In the genomic region with DNA sequence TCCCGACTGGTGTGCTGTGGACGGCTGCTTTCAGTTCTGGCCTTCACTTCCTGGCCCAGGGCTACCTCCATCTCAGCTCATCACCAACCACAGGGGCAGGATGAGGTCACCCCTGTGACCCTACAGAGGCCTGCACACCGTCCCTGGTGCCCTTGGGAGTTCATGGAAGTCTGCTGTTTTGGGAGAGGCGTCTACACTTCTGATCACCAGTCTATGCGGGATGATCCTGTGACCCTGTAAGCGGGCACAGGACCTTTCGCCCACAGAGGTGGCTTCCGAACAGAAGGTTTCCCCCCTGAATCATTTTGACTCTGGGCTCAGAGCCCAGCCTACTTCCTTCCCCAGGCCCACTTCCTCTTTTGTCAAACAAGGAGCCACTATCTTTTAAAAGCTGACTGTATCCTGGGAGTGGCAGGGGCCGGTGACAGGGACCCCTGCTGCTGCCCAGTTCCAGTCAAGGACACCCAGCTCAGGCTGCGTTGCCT, we compare ENCODE assay signal across 10 mouse cellular contexts. TPM values are rescaled to one million over a fixed set of nuclear protein-coding genes. Genes with fewer than 3 reads are reported as not detected.
DNase-seq lines count a peak whose midpoint lies in the region; ATAC-seq and TF ChIP-seq lines count a peak whose summit lies in the region.
"Had no signal": no experiment of that assay in that cellular context is flagged by ENCODE, and none has a peak within 500 bp of the region (broad histone marks: within the 10 kb centered on the region; RNA-seq: fewer than 3 reads in every experiment).

No protein-coding gene starts in this region.

- no peak overlapping the region for H3K9ac ChIP-seq in forebrain, postnatal 0 days

- H3K4me2 ChIP-seq in forebrain, postnatal 0 days (ENCODE audit: low read depth), result no peak overlapping the region

- no peak overlapping the region for H3K27ac ChIP-seq in forebrain, postnatal 0 days (ENCODE audit: low read depth, low read length)
- H3K27ac ChIP-seq: kidney, postnatal 0 days had no signal

- peak overlapping the region; percentile 57; the same call in 1 of the 2 replicates for H3K4me3 ChIP-seq in G1E (ENCODE audit: low read depth, low read length)
- H3K4me3 ChIP-seq in forebrain, postnatal 0 days (ENCODE audit: low read depth, low read length), result no peak overlapping the region

- no peaks in the 10 kb centered on the region for H3K27me3 ChIP-seq in G1E (ENCODE audit: insufficient read depth, low read length)
- H3K27me3 ChIP-seq in forebrain, postnatal 0 days (ENCODE audit: insufficient read depth, low read length), result no peaks in the 10 kb centered on the region

- peaks cover 24% of the 10 kb centered on the region for H3K4me1 ChIP-seq in G1E (ENCODE audit: insufficient read depth, low read depth, low read length)
- no peaks in the 10 kb centered on the region for H3K4me1 ChIP-seq in forebrain, postnatal 0 days (ENCODE audit: insufficient read depth)

- TF ChIP-seq CTCF in G1E (IDR thresholded peaks at IDR 0.05; ENCODE audit: low read depth, low read length), result no peak
- no peak for TF ChIP-seq CTCF in forebrain, postnatal 0 days (IDR thresholded peaks at IDR 0.05; ENCODE audit: low read depth)

- DNase-seq in 3134 (ENCODE audit: extremely low read depth, insufficient read length, low spot score) (peak; percentile 51), G1E (ENCODE audit: low spot score) (peak; percentile 82)
- peak; percentile 68 for DNase-seq in induced T-regulatory cell, adult 2 months (ENCODE audit: low read depth)
- no peak for DNase-seq in frontal cortex, postnatal 10 days (ENCODE audit: low spot score in 2 of 2)
- DNase-seq in forebrain, postnatal 0 days, result no peak
- no peak for DNase-seq in gastrocnemius, postnatal 25 days
- DNase-seq in cerebellum, postnatal 14 days, result no peak

- no peaks in the 10 kb centered on the region for H3K9me3 ChIP-seq in G1E (replicated peaks)
- H3K9me3 ChIP-seq in forebrain, postnatal 0 days (ENCODE audit: low read length), result no peaks in the 10 kb centered on the region

- H3K36me3 ChIP-seq in G1E (replicated peaks), result no peaks in the 10 kb centered on the region
- no peaks in the 10 kb centered on the region for H3K36me3 ChIP-seq in forebrain, postnatal 0 days (ENCODE audit: insufficient read depth)

- peak; percentile 85 for ATAC-seq in G1E (ENCODE audit: extremely low read depth, insufficient number of reproducible peaks, low FRiP score, poor library complexity, severe bottlenecking)
- ATAC-seq in megakaryocyte, adult 5-6 weeks (ENCODE audit: poor library complexity, severe bottlenecking), result peak; percentile 85
- no peak for ATAC-seq in forebrain, postnatal 0 days

- 70% methylated on average over 10 of the region's 10 CpGs for WGBS in forebrain, postnatal 0 days

RNA-seq across cellular contexts. Expression of a gene that starts 10.1 kb away (rescaled TPM):
- total RNA-seq in G1E (2014; fragmentation: Nextera tagmentation) (1.7 and 4.1 TPM in 2 replicates), G1E (2017) (2.3 and 2.8 TPM in 2 replicates)
- polyA plus RNA-seq in G1E (2012), result 2.2 and 3.2 TPM in 2 replicates
- 0.47 and 0.75 TPM in 2 replicates for total RNA-seq in megakaryocyte, adult 5-6 weeks (2015)
- 0.18 and 0.28 TPM in 2 replicates for total RNA-seq in megakaryocyte, adult 5-6 weeks (2017)
- not detected in 2 replicates for total RNA-seq in forebrain, postnatal 0 days (2014; rRNA removed)
- polyA plus RNA-seq in forebrain, postnatal 0 days (2015; fragmentation: Nextera tagmentation; extraction: Ambion mirVana), result 0.53 and 0.84 TPM in 2 replicates
- not detected for total RNA-seq in gastrocnemius, postnatal 25 days (2021)
- polyA plus RNA-seq: kidney, postnatal 0 days had no signal

RNA-seq across cellular contexts. Expression of a gene that starts 16.6 kb away (rescaled TPM):
- total RNA-seq in G1E (2014; fragmentation: Nextera tagmentation) (not detected in 2 replicates), G1E (2017) (0.05 TPM in 1 of 2 replicates, not detected in the other)
- not detected in 2 replicates for polyA plus RNA-seq in G1E (2012)
- total RNA-seq in megakaryocyte, adult 5-6 weeks (2015), result 1.2 and 1.3 TPM in 2 replicates
- 1.6 and 2.4 TPM in 2 replicates for total RNA-seq in megakaryocyte, adult 5-6 weeks (2017)
- total RNA-seq in forebrain, postnatal 0 days (2014; rRNA removed), result not detected in 2 replicates
- polyA plus RNA-seq in forebrain, postnatal 0 days (2015; fragmentation: Nextera tagmentation; extraction: Ambion mirVana), result not detected in 2 replicates
- not detected for total RNA-seq in gastrocnemius, postnatal 25 days (2021)
- polyA plus RNA-seq: neural tube, embryonic 14.5 days had no signal

RNA-seq across cellular contexts. Expression of a gene that starts 19.4 kb away (rescaled TPM):
- total RNA-seq in G1E (2014; fragmentation: Nextera tagmentation), result not detected in 2 replicates
- not detected in 2 replicates for total RNA-seq in G1E (2017)
- polyA plus RNA-seq in G1E (2012), result not detected in 2 replicates
- not detected in 2 replicates for total RNA-seq in megakaryocyte, adult 5-6 weeks (2015)
- total RNA-seq in megakaryocyte, adult 5-6 weeks (2017), result not detected in 2 replicates
- 32.4 and 33.3 TPM in 2 replicates for total RNA-seq in forebrain, postnatal 0 days (2014; rRNA removed)
- 14.6 and 16.4 TPM in 2 replicates for polyA plus RNA-seq in forebrain, postnatal 0 days (2015; fragmentation: Nextera tagmentation; extraction: Ambion mirVana)
- total RNA-seq in gastrocnemius, postnatal 25 days (2021), result not detected
- polyA plus RNA-seq: kidney, postnatal 0 days had no signal

RNA-seq across cellular contexts. Expression of a gene that starts 48.6 kb away (rescaled TPM):
- 2.7 TPM in 1 of 2 replicates, not detected in the other for total RNA-seq in G1E (2014; fragmentation: Nextera tagmentation)
- 0.71 and 1.1 TPM in 2 replicates for total RNA-seq in G1E (2017)
- 6.1 and 6.6 TPM in 2 replicates for polyA plus RNA-seq in G1E (2012)
- total RNA-seq in megakaryocyte, adult 5-6 weeks (2015), result 29.2 and 39.1 TPM in 2 replicates
- 9.7 and 17.1 TPM in 2 replicates for total RNA-seq in megakaryocyte, adult 5-6 weeks (2017)
- total RNA-seq in forebrain, postnatal 0 days (2014; rRNA removed), result 0.43 and 0.77 TPM in 2 replicates
- 0.28 and 0.86 TPM in 2 replicates for polyA plus RNA-seq in forebrain, postnatal 0 days (2015; fragmentation: Nextera tagmentation; extraction: Ambion mirVana)
- 1 to 10 TPM; 1.2 TPM for total RNA-seq in gastrocnemius, postnatal 25 days (2021)

RNA-seq across cellular contexts. Expression of a gene that starts 49.8 kb away (rescaled TPM):
- total RNA-seq in G1E (2014; fragmentation: Nextera tagmentation), result not detected in 2 replicates
- 0.17 and 0.33 TPM in 2 replicates for total RNA-seq in G1E (2017)
- polyA plus RNA-seq in G1E (2012), result not detected in 2 replicates
- 7.8 TPM in 2 replicates for total RNA-seq in megakaryocyte, adult 5-6 weeks (2015)
- 7.6 TPM in 2 replicates for total RNA-seq in megakaryocyte, adult 5-6 weeks (2017)
- 12.0 and 12.8 TPM in 2 replicates for total RNA-seq in forebrain, postnatal 0 days (2014; rRNA removed)
- polyA plus RNA-seq in forebrain, postnatal 0 days (2015; fragmentation: Nextera tagmentation; extraction: Ambion mirVana), result 4.2 and 6.1 TPM in 2 replicates
- total RNA-seq in gastrocnemius, postnatal 25 days (2021), result 1 to 10 TPM; 5.6 to 6.1 TPM

Comparison
In these comparisons a context has a peak if more than half of its experiments do, and no peak if none do; other contexts are left out.
1. DNase-seq: peak in 3134 (single experiment), G1E (single experiment) and induced T-regulatory cell, adult 2 months (single experiment); none in frontal cortex, postnatal 10 days (0 of 2), forebrain, postnatal 0 days (single experiment), gastrocnemius, postnatal 25 days (single experiment) and cerebellum, postnatal 14 days (0 of 2).
2. RNA of a gene that starts 19.4 kb away (total RNA-seq): 32.4 to 33.3 TPM in forebrain, postnatal 0 days; not detected in G1E, not detected in megakaryocyte, adult 5-6 weeks and not detected in gastrocnemius, postnatal 25 days; every median in the first group is over 10 times any median in the second.